Mouse (Mus musculus): ENCODE results near the gene Myl12a. TPM values are rescaled to one million over a fixed set of nuclear protein-coding genes. Genes with fewer than 3 reads are reported as not detected.

The Myl12a gene
- 682 and 757 TPM in 2 replicates for polyA plus RNA-seq (2015; fragmentation: Nextera tagmentation; extraction: Ambion mirVana)

DNA sequence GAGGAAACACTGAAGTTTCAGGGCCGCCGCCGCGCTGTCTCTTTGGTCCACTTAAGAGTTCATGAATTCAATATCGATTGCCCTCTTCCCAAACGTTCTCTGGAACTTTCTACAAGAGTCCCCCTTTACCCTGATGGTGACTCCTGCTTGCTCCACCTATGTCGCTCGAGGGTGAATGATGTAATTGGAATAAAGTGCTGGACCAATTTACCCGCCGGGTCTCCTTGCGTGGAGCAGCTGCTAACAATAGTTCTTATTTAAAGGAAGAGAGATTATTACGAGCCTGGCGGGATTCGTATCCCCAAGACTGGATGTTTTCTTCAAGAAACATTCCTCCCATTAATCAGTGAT is at the start of gene Myl12a:
TSS of gene Myl12a (minus strand) at position 135 of the 351 bp plus-strand sequence.
- no peaks in the 10 kb centered on the region for H3K9me3 ChIP-seq
- peak within 1 kb of the TSS; percentile 56 for H3K4me2 ChIP-seq
- 2% methylated on average over 14 of the region's 14 CpGs for WGBS
- no peaks in the 10 kb centered on the region for H3K27me3 ChIP-seq
- peak within 1 kb of the TSS; percentile 100 for H3K27ac ChIP-seq
- H3K36me3 ChIP-seq: no peaks in the 10 kb centered on the region
- H3K9ac ChIP-seq: peak within 1 kb of the TSS; percentile 98
- peaks cover 31% of the 10 kb centered on the region for H3K4me1 ChIP-seq
- peak; percentile 38 for ATAC-seq (ENCODE audit: insufficient number of reproducible peaks, low FRiP score, low TSS enrichment, low read depth)
- peak within 1 kb of the TSS; percentile 91 for H3K4me3 ChIP-seq

GRCm38 (mm10) chr17:71049292-71049691 is 46.6 kb upstream of the Myl12a start:
- WGBS: 85% methylated on average over 8 of the region's 8 CpGs
- H3K27me3 ChIP-seq: no peaks in the 10 kb centered on the region
- H3K9me3 ChIP-seq: no peaks in the 10 kb centered on the region
- H3K36me3 ChIP-seq: no peaks in the 10 kb centered on the region
- no peak overlapping the region for H3K4me2 ChIP-seq
- ATAC-seq (ENCODE audit: insufficient number of reproducible peaks, low FRiP score, low TSS enrichment, low read depth): no peak
- no peak overlapping the region for H3K4me3 ChIP-seq
- no peak overlapping the region for H3K27ac ChIP-seq
- H3K9ac ChIP-seq: no peak overlapping the region
- no peaks in the 10 kb centered on the region for H3K4me1 ChIP-seq

- no peaks in the 10 kb centered on the region for H3K27me3 ChIP-seq
Measured at GRCm38 (mm10) chr17:71046856-71047255, 44.2 kb upstream of the Myl12a start.

DNA sequence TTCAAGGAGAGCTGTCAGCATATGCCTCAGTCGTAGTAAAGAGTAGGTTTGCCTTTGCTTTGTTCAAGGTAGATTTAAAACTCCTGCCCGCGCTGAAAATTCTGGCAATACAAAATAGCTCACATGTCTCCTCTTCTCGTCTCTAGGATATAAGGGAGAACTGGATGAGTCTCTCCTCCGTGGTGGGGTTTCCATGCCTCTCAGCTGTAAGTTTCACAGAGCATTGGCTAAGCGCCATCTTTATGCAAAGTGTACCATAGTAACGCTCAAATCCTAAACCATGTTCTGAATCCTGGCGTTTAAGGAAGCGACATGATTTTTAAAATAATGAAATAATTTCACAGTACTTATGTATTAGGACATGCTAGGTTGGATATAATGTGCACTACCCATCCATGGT is 42.9 kb upstream of the Myl12a start:
- H3K27ac ChIP-seq: no peak overlapping the region
- no peak overlapping the region for H3K9ac ChIP-seq
- H3K36me3 ChIP-seq: no peaks in the 10 kb centered on the region
- H3K4me1 ChIP-seq: 0 out of 2 replicates have a peak, but pooled peaks cover 4% of the 10 kb centered on the region
- H3K27me3 ChIP-seq: no peaks in the 10 kb centered on the region
- no peak overlapping the region for H3K4me3 ChIP-seq
- no peak overlapping the region for H3K4me2 ChIP-seq
- WGBS: 72% methylated on average over 9 of the region's 9 CpGs
- H3K9me3 ChIP-seq: no peaks in the 10 kb centered on the region
- no peak for ATAC-seq (ENCODE audit: insufficient number of reproducible peaks, low FRiP score, low TSS enrichment, low read depth)

More at GRCm38 (mm10) chr17:71046856-71047255, 44.2 kb upstream of the Myl12a start:
- no peak for ATAC-seq (ENCODE audit: insufficient number of reproducible peaks, low FRiP score, low TSS enrichment, low read depth)
- Histone ChIP-seq H3K4me1 (no peaks in the 10 kb centered on the region), H3K4me2 (no peak overlapping the region), H3K36me3 (no peaks in the 10 kb centered on the region), H3K9me3 (no peaks in the 10 kb centered on the region), H3K4me3 (no peak overlapping the region), H3K27ac (no peak overlapping the region), H3K9ac (no peak overlapping the region)
- WGBS: 82% methylated on average over 4 of the region's 4 CpGs

DNA sequence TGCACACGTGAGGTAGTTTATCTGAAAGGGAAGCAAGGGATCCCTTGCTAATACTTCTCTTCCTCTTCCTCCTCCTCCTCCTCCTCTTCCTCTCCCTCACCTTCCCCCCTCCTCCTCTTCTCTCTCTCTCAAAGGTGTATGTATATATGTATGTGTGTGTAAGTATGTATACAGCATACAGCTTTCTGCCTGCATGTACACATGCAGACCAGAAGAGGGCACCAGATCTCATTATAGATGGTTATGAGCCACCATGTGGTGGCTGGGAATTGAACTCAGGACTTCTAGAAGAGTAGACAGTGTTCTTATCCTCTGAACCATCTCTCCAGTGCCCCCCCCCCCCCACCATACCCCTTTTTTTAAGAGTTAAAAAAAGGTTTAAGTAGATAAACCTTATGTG is 40.0 kb upstream of the Myl12a start:
- Histone ChIP-seq H3K4me2 (no peak overlapping the region), H3K4me1 (peaks cover 15% of the 10 kb centered on the region), H3K27ac (no peak overlapping the region), H3K4me3 (no peak overlapping the region), H3K9ac (no peak overlapping the region), H3K27me3 (no peaks in the 10 kb centered on the region), H3K9me3 (no peaks in the 10 kb centered on the region), H3K36me3 (no peaks in the 10 kb centered on the region)
- ATAC-seq (ENCODE audit: insufficient number of reproducible peaks, low FRiP score, low TSS enrichment, low read depth): no peak
- WGBS: 71% methylated on average over 1 of the region's 1 CpGs

GRCm38 (mm10) chr17:71040582-71040880 is 37.9 kb upstream of the Myl12a start:
- H3K27ac ChIP-seq: peak overlapping the region; percentile 54
- no peak overlapping the region for H3K4me3 ChIP-seq
- no peaks in the 10 kb centered on the region for H3K36me3 ChIP-seq
- H3K4me1 ChIP-seq: peaks cover 15% of the 10 kb centered on the region
- 67% methylated on average over 5 of the region's 5 CpGs for WGBS
- H3K4me2 ChIP-seq: no peak overlapping the region
- ATAC-seq (ENCODE audit: insufficient number of reproducible peaks, low FRiP score, low TSS enrichment, low read depth): no peak
- no peaks in the 10 kb centered on the region for H3K27me3 ChIP-seq
- H3K9me3 ChIP-seq: no peaks in the 10 kb centered on the region
- no peak overlapping the region for H3K9ac ChIP-seq

DNA sequence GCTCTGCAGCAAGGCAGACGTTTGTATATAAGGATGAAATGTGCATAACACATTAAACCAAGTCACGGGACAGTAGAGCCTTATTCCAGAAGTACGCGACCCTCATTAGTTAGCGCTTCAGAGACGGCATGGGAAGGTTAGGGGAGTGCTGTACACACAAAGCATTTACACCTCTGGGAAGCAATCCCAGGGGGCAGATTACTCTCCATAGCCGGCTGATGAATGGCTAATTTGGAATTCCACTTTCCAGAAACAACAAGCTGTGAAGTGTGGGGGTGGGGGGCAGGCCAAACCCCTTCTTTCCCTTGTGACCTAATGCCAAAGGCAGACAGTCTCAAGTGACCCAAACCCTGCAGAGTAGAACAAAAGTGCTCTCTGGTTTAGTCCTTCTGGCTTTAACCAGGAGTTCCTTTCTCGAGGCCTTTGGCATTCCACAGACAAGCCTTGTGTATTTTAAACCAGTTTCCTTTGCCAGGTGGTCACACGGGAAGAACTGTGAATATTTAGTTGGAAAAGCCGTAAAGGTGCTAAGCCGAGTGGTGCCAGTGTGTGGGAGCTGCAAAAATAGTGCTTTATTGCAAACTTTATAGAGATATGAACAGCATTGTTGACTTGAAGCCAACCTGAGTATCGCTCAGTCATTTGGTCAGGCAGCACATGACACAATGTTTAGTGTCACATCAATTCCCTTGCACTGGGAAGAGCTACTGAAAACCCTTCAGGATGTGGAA is 37.3 kb upstream of the Myl12a start:
- H3K4me1 ChIP-seq: peaks cover 15% of the 10 kb centered on the region
- no peak for ATAC-seq (ENCODE audit: insufficient number of reproducible peaks, low FRiP score, low TSS enrichment, low read depth)
- no peak overlapping the region for H3K4me3 ChIP-seq
- peak overlapping the region; percentile 54 for H3K27ac ChIP-seq
- H3K36me3 ChIP-seq: no peaks in the 10 kb centered on the region
- H3K27me3 ChIP-seq: no peaks in the 10 kb centered on the region
- H3K4me2 ChIP-seq: no peak overlapping the region
- H3K9ac ChIP-seq: no peak overlapping the region
- WGBS: 18% methylated on average over 12 of the region's 12 CpGs
- no peaks in the 10 kb centered on the region for H3K9me3 ChIP-seq

- no peak overlapping the region for H3K9ac ChIP-seq
- no peak overlapping the region for H3K4me3 ChIP-seq
- H3K36me3 ChIP-seq: no peaks in the 10 kb centered on the region
- ATAC-seq (ENCODE audit: insufficient number of reproducible peaks, low FRiP score, low TSS enrichment, low read depth): peak; percentile 63; the same call in 1 of the 2 replicates
- peak overlapping the region; percentile 7; the same call in 1 of the 2 replicates for H3K27ac ChIP-seq
- no peaks in the 10 kb centered on the region for H3K9me3 ChIP-seq
- WGBS: 55% methylated on average over 5 of the region's 5 CpGs
- H3K27me3 ChIP-seq: no peaks in the 10 kb centered on the region
- peaks cover 15% of the 10 kb centered on the region for H3K4me1 ChIP-seq
- no peak overlapping the region for H3K4me2 ChIP-seq
Measured at GRCm38 (mm10) chr17:71038812-71039211, 36.1 kb upstream of the Myl12a start.

- Histone ChIP-seq H3K4me2 (no peak overlapping the region), H3K27me3 (no peaks in the 10 kb centered on the region), H3K4me3 (no peak overlapping the region), H3K27ac (no peak overlapping the region), H3K9me3 (no peaks in the 10 kb centered on the region), H3K4me1 (peaks cover 15% of the 10 kb centered on the region), H3K9ac (no peak overlapping the region), H3K36me3 (no peaks in the 10 kb centered on the region)
- ATAC-seq (ENCODE audit: insufficient number of reproducible peaks, low FRiP score, low TSS enrichment, low read depth): no peak
- WGBS: 79% methylated on average over 7 of the region's 7 CpGs
Measured at GRCm38 (mm10) chr17:71037188-71037587, 34.5 kb upstream of the Myl12a start.

DNA sequence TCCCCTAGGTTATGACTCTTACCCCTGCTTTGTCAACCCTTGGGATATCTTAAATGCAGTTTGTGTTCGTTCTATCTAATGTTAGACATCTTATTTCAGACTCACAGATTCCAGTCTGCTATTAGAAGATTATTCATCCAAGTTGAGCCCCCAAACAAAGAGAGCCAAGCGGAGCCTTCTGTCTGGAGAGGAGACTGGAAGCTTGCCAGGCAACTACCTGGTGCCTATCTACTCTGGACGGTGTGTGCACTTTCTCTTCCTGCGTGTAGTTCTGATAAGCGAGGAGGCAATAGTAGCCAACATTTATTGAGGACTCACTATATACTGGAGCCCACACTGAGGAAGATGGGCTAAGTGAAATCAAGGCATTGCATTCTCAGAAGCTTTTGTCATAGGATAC is 31.8 kb upstream of the Myl12a start:
- no peaks in the 10 kb centered on the region for H3K9me3 ChIP-seq
- ATAC-seq (ENCODE audit: insufficient number of reproducible peaks, low FRiP score, low TSS enrichment, low read depth): no peak
- no peaks in the 10 kb centered on the region for H3K36me3 ChIP-seq
- H3K27me3 ChIP-seq: no peaks in the 10 kb centered on the region
- H3K27ac ChIP-seq: no peak overlapping the region
- no peak overlapping the region for H3K4me3 ChIP-seq
- 77% methylated on average over 5 of the region's 5 CpGs for WGBS
- H3K4me2 ChIP-seq: no peak overlapping the region
- H3K4me1 ChIP-seq: no peaks in the 10 kb centered on the region
- no peak overlapping the region for H3K9ac ChIP-seq

DNA sequence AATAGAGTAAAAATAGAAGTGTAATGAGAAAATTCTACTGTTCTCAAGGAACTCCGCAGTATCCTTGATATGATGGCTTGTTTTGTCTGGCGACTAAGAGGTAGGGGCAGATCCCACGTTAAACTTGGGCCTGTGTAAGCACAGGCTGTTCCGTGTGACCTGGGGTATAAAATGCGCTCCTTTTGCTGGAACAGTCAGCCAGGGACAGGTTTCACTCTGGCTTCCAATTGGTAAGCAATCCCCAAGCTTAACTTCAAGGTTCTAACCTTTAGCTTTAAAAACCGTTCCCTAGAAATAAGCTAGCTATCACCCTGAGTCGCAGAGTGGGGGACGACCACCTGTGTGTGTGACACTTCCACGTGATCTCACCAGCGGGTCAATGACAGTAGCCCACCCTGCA is 30.0 kb upstream of the Myl12a start:
- no peaks in the 10 kb centered on the region for H3K27me3 ChIP-seq
- H3K9me3 ChIP-seq: no peaks in the 10 kb centered on the region
- H3K9ac ChIP-seq: no peak overlapping the region
- ATAC-seq (ENCODE audit: insufficient number of reproducible peaks, low FRiP score, low TSS enrichment, low read depth): no peak
- no peak overlapping the region for H3K27ac ChIP-seq
- H3K4me3 ChIP-seq: no peak overlapping the region
- 78% methylated on average over 10 of the region's 10 CpGs for WGBS
- H3K36me3 ChIP-seq: no peaks in the 10 kb centered on the region
- H3K4me1 ChIP-seq: no peaks in the 10 kb centered on the region
- no peak overlapping the region for H3K4me2 ChIP-seq

- peaks cover 3% of the 10 kb centered on the region for H3K4me1 ChIP-seq
- H3K4me2 ChIP-seq: no peak overlapping the region
- no peak overlapping the region for H3K27ac ChIP-seq
- WGBS: 83% methylated on average over 3 of the region's 3 CpGs
- no peaks in the 10 kb centered on the region for H3K9me3 ChIP-seq
- no peak overlapping the region for H3K9ac ChIP-seq
- no peak overlapping the region for H3K4me3 ChIP-seq
- no peak for ATAC-seq (ENCODE audit: insufficient number of reproducible peaks, low FRiP score, low TSS enrichment, low read depth)
- no peaks in the 10 kb centered on the region for H3K27me3 ChIP-seq
- no peaks in the 10 kb centered on the region for H3K36me3 ChIP-seq
Measured at GRCm38 (mm10) chr17:71027186-71027585, 24.5 kb upstream of the Myl12a start.

- WGBS: 76% methylated on average over 8 of the region's 8 CpGs
- ATAC-seq (ENCODE audit: insufficient number of reproducible peaks, low FRiP score, low TSS enrichment, low read depth): no peak
- Histone ChIP-seq H3K27ac (no peak overlapping the region), H3K9ac (no peak overlapping the region), H3K4me3 (no peak overlapping the region), H3K9me3 (no peaks in the 10 kb centered on the region), H3K27me3 (no peaks in the 10 kb centered on the region), H3K4me1 (peaks cover 3% of the 10 kb centered on the region), H3K36me3 (no peaks in the 10 kb centered on the region), H3K4me2 (no peak overlapping the region)
Measured at GRCm38 (mm10) chr17:71025922-71026321, 23.2 kb upstream of the Myl12a start.

Data from limb, embryonic 15.5 days (tissue).